Mouse (Mus musculus): ENCODE data around the gene C1rb. TPM values are rescaled to one million over a fixed set of nuclear protein-coding genes. Genes with fewer than 3 reads are reported as not detected.
"Not testable (repeated sequence)": the region's sequence is repeated elsewhere in the genome, so short reads cannot be mapped to it uniquely, and the experiment has no call there.

Gene C1rb
- total RNA-seq, 4 experiments from 2014 or later: 0.46 to 1.2 (median 0.69) TPM

GRCm38 (mm10) chr6:124593121-124593520, 23.0 kb downstream of the C1rb start:
- no peak for DNase-seq (ENCODE audit: low spot score in 2 of 2)

GRCm38 (mm10) chr6:124602031-124602430, 31.9 kb downstream of the C1rb start:
- DNase-seq (ENCODE audit: low spot score in 2 of 2): no peak

DNA sequence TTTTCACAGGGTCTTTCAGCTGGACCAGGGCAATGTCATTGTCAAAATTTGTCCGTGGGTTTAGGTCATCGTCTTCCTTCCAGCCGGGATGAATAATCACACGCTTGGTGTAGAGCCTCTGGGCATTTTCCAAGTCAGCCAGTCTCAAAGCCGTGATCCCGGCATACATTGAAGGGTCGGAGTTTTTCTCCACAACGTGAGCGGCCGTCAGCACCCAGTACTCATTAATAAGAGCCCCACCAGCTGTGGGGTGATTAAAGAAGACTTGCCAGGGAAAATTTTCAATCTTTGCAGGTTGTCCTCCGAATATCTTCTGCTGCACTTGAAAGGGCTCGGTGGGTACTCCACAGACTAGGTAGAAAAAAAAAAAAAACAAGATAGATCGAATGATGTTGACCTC, 55.5 kb downstream of the C1rb start:
- DNase-seq (ENCODE audit: low spot score in 2 of 2): no peak

DNA sequence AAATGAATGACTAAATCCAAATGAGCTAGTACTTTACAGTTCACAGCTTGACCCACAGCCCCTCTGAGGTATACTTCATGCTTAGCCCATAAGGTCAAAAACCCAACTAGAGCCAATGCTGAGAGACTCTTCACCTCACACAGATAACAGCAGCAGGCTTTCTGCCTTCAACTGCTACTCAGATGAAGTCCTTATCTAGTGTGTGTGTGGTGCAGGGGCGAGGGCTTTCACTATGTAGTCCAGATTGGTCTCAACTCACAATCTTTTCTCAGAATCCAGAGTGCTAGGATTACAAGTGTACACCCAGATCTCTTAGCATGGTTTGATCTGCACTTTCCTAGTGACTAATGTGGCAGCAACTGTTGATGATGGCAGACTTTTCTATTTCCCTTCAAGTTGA, 56.1 kb downstream of the C1rb start:
- not testable (repeated sequence) for DNase-seq (ENCODE audit: low spot score in 2 of 2)

GRCm38 (mm10) chr6:124630763-124631162, 60.7 kb downstream of the C1rb start:
- no peak for DNase-seq (ENCODE audit: low spot score in 2 of 2)

Other genes with a start within 250 kb of the C1rb start
- 10 to 100 TPM; 21.4 to 24.9 (median 22.9) TPM for gene Pex5, start 155.2 kb upstream of the C1rb start, total RNA-seq (2022)
- 1 to 10 TPM in 1 of 4 experiments, under 1 TPM in 3; 0.27 to 1.2 (median 0.48) TPM for gene Clstn3, start 105.5 kb upstream of the C1rb start, total RNA-seq (2022)
- gene C1rl, start 77.2 kb upstream of the C1rb start, total RNA-seq (2022): under 1 TPM in 3 of 4 experiments, not detected in 1; 0.34 to 0.51 (median 0.45) TPM
- gene C1ra, start 57.9 kb upstream of the C1rb start, total RNA-seq (2022): 1 to 10 TPM; 3.6 to 7.5 (median 5.5) TPM
- gene C1s1, start 27.9 kb upstream of the C1rb start, total RNA-seq (2022): 10 to 100 TPM in 3 of 4 experiments, 1 to 10 TPM in 1; 8.4 to 20.8 (median 14.2) TPM
- gene C1s2, start 65.8 kb downstream of the C1rb start, total RNA-seq (2022): under 1 TPM; 0.44 to 0.70 (median 0.51) TPM
- 10 to 100 TPM; 12.6 to 18.1 (median 15.6) TPM for gene Lpcat3, start 92.7 kb downstream of the C1rb start, total RNA-seq (2022)
- gene Emg1, start 141.9 kb downstream of the C1rb start, total RNA-seq (2022): 10 to 100 TPM; 62.1 to 74.4 (median 66.1) TPM
- 100 to 1,000 TPM; 140 to 157 (median 153) TPM for gene Phb2, start 142.0 kb downstream of the C1rb start, total RNA-seq (2022)
- gene Ptpn6, start 168.4 kb downstream of the C1rb start, total RNA-seq (2022): 1 to 10 TPM in 3 of 4 experiments, under 1 TPM in 1; 0.80 to 2.0 (median 1.2) TPM
- 100 to 1,000 TPM; 146 to 173 (median 164) TPM for gene Grcc10, start 171.1 kb downstream of the C1rb start, total RNA-seq (2022)
- not detected for gene Gm45234, start 185.7 kb downstream of the C1rb start, total RNA-seq (2022)
- 10 to 100 TPM; 41.9 to 59.4 (median 49.2) TPM for gene Atn1, start 186.2 kb downstream of the C1rb start, total RNA-seq (2022)
- gene Eno2, start 199.4 kb downstream of the C1rb start, total RNA-seq (2022): 1 to 10 TPM in 3 of 4 experiments, under 1 TPM in 1; 0.75 to 1.4 (median 1.1) TPM
- gene Lrrc23, start 209.4 kb downstream of the C1rb start, total RNA-seq (2022): not detected
- gene Spsb2, start 238.4 kb downstream of the C1rb start, total RNA-seq (2022): 1 to 10 TPM; 1.9 to 4.1 (median 2.9) TPM
- 1,000 to 10,000 TPM; 2,418 to 2,798 (median 2,572) TPM for gene Tpi1, start 244.0 kb downstream of the C1rb start, total RNA-seq (2022)

All from gastrocnemius, adult 8-10 months (tissue).